Mouse (Mus musculus) midbrain, postnatal 0 days (tissue): ENCODE measurements around the gene Tmem106a. TPM values are rescaled to one million over a fixed set of nuclear protein-coding genes. Genes with fewer than 3 reads are reported as not detected.

Experiments used
- ATAC-seq: fragments of 200-750 bp; cut with Nextera tagmentation; 2 replicates; pipeline ENCODE4 v1.8.0; 2017; ENCODE audit warnings: moderate number of reproducible peaks, mild to moderate bottlenecking, moderate TSS enrichment, moderate library complexity; ENCODE audit not compliant: low FRiP score
- DNase-seq: peaks from one replicate; pipeline ENCODE4 v3.0.0-alpha.2; 2015; ENCODE audit warnings: low spot score
- H3K27ac ChIP-seq: fragments of 300-500 bp; sonication (generic); 2 replicates; pipeline ENCODE4 v1.5.1; 2014; ENCODE audit warnings: low read depth, mild to moderate bottlenecking, low read length, mixed read lengths
- H3K27me3 ChIP-seq: fragments of 300-500 bp; sonication (generic); 2 replicates; pipeline ENCODE4 v1.6.1; 2014; ENCODE audit warnings: low read length, control low read depth, mixed read lengths; ENCODE audit not compliant: insufficient read depth
- H3K36me3 ChIP-seq: fragments of 300-500 bp; sonication (generic); 2 replicates; pipeline ENCODE4 v1.6.1; 2014; ENCODE audit warnings: low read length, control low read depth, mixed read lengths; ENCODE audit not compliant: insufficient read depth
- H3K4me1 ChIP-seq: fragments of 300-500 bp; sonication (generic); 2 replicates; pipeline ENCODE4 v1.6.1; 2014; ENCODE audit warnings: mild to moderate bottlenecking, control low read depth, antibody characterized with exemption, low read length, mixed read lengths; ENCODE audit not compliant: insufficient read depth
- H3K4me2 ChIP-seq: fragments of 300-500 bp; sonication (generic); 2 replicates; pipeline ENCODE4 v1.6.1; 2014; ENCODE audit warnings: low read depth, mild to moderate bottlenecking, low read length, mixed read lengths; ENCODE audit not compliant: poor library complexity, severe bottlenecking
- H3K4me3 ChIP-seq: fragments of 300-500 bp; sonication (generic); 2 replicates; pipeline ENCODE4 v1.5.1; 2014; ENCODE audit warnings: low read depth, mild to moderate bottlenecking, low read length, moderate library complexity
- H3K9ac ChIP-seq: fragments of 300-500 bp; sonication (generic); replicated peaks from 2 replicates; pipeline ENCODE4 v1.6.1; 2014; ENCODE audit warnings: mild to moderate bottlenecking, low read length, moderate library complexity, mixed read lengths; ENCODE audit not compliant: poor library complexity, severe bottlenecking
- H3K9me3 ChIP-seq: fragments of 300-500 bp; sonication (generic); 2 replicates; pipeline ENCODE4 v1.6.1; 2016; ENCODE audit warnings: low read length, control low read depth
- CTCF ChIP-seq: IDR thresholded peaks from 2 replicates; pipeline ENCODE4 v1.5.1; 2016; ENCODE audit warnings: antibody characterized with exemption, mild to moderate bottlenecking
- WGBS: fragments of 180-500 bp; shearing (Covaris S2); extraction: QIAGEN DNeasy Blood & Tissue Kit; methylation state at CpG from one replicate; pipeline ENCODE4 v1.1.7; 2014; 5-methylcytosine and 5-hydroxymethylcytosine counted together
- polyA plus RNA-seq: library from polyadenylated mRNA; unstranded; fragments of >200 nt; fragmentation: Nextera tagmentation; extraction: Ambion mirVana; gene quantifications from 2 replicates; pipeline ENCODE4 v1.2.1, GENCODE M21; 2015
- total RNA-seq: library from RNA; depleted of rRNA; stranded (reverse); fragments of >200 nt; gene quantifications from 2 replicates; pipeline ENCODE4 v1.2.3, GENCODE M21; 2014; rRNA removed

Tmem106a gene
- total RNA-seq (1.5 and 3.0 TPM in 2 replicates), polyA plus RNA-seq (3.5 and 3.6 TPM in 2 replicates)

GRCm38 (mm10) chr11:101582054-101583035 lies at the start of gene Tmem106a:
TSS of gene Tmem106a (plus strand) at chr11:101582242.
- no peak for ATAC-seq
- TF ChIP-seq CTCF: no peak
- Histone ChIP-seq H3K4me2 (peak within 1 kb of the TSS; percentile 45), H3K4me1 (no peaks in the 10 kb centered on the region), H3K27me3 (no peaks in the 10 kb centered on the region), H3K36me3 (peaks cover 28% of the 10 kb centered on the region), H3K9ac (no peak within 1 kb of the TSS), H3K4me3 (peak within 1 kb of the TSS; percentile 20; the same call in 1 of the 2 replicates), H3K27ac (no peak within 1 kb of the TSS), H3K9me3 (no peaks in the 10 kb centered on the region)
- peak; percentile 34 for DNase-seq
- WGBS: 20% methylated on average over 29 of the region's 31 CpGs

DNA sequence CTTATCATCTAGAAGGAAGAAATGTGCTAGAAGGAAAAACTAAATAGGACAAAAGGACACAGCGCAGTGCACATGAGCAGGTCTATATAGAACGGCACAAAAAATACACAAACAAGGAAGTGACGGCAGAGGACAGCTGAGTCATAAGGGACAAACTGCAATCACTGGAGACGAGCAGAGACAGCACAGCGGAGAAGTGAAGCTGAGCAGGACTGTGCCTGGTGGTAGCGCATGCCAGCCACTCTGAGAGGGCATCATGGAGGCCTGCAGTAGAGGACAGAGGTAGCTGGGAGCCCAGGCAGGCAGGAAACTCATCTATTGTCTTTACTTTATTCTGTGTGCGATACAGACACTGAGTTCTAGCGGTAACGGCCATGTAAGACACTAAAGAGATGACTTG lies 38.5 kb upstream of the Tmem106a start:
- no peaks in the 10 kb centered on the region for H3K36me3 ChIP-seq
- ATAC-seq: no peak
- no peak overlapping the region for H3K4me3 ChIP-seq
- no peaks in the 10 kb centered on the region for H3K27me3 ChIP-seq
- WGBS: 84% methylated on average over 9 of the region's 9 CpGs
- DNase-seq: no peak
- no peak for TF ChIP-seq CTCF
- no peak overlapping the region for H3K27ac ChIP-seq
- H3K4me1 ChIP-seq: no peaks in the 10 kb centered on the region
- no peaks in the 10 kb centered on the region for H3K9me3 ChIP-seq
- no peak overlapping the region for H3K9ac ChIP-seq
- H3K4me2 ChIP-seq: no peak overlapping the region

- Histone ChIP-seq H3K9ac (no peak overlapping the region), H3K27me3 (no peaks in the 10 kb centered on the region), H3K27ac (no peak overlapping the region), H3K4me1 (no peaks in the 10 kb centered on the region), H3K4me3 (no peak overlapping the region), H3K36me3 (no peaks in the 10 kb centered on the region), H3K4me2 (no peak overlapping the region), H3K9me3 (no peaks in the 10 kb centered on the region)
- no peak for TF ChIP-seq CTCF
- 82% methylated on average over 1 of the region's 1 CpGs for WGBS
- DNase-seq: no peak
- no peak for ATAC-seq
Observed at GRCm38 (mm10) chr11:101544132-101544531, 37.9 kb upstream of the Tmem106a start.

DNA sequence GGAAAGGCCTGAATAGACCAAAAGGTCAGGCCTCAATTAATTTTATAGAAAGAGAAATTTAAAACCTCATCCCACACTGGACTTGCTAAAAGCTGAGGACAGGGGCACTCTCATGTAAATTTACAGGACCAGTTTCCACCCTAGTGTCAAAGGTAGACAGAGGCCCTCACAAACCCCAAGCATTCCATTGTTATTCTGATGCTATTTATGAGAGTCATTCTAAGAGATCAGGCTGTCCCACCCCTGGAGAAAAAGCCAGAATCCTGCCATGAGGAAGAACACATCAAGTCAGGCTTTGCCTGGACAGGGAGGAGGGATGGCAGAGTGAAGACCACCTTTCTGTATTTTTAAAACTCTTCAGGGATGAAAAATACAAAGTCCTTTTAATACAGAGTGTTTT lies 33.5 kb upstream of the Tmem106a start:
- Histone ChIP-seq H3K9ac (no peak overlapping the region), H3K4me1 (peaks cover 1% of the 10 kb centered on the region; the same call in 1 of the 2 replicates), H3K4me2 (no peak overlapping the region), H3K27ac (no peak overlapping the region), H3K4me3 (no peak overlapping the region), H3K36me3 (no peaks in the 10 kb centered on the region), H3K27me3 (no peaks in the 10 kb centered on the region), H3K9me3 (no peaks in the 10 kb centered on the region)
- DNase-seq (no peak), ATAC-seq (no peak)
- no peak for TF ChIP-seq CTCF

DNA sequence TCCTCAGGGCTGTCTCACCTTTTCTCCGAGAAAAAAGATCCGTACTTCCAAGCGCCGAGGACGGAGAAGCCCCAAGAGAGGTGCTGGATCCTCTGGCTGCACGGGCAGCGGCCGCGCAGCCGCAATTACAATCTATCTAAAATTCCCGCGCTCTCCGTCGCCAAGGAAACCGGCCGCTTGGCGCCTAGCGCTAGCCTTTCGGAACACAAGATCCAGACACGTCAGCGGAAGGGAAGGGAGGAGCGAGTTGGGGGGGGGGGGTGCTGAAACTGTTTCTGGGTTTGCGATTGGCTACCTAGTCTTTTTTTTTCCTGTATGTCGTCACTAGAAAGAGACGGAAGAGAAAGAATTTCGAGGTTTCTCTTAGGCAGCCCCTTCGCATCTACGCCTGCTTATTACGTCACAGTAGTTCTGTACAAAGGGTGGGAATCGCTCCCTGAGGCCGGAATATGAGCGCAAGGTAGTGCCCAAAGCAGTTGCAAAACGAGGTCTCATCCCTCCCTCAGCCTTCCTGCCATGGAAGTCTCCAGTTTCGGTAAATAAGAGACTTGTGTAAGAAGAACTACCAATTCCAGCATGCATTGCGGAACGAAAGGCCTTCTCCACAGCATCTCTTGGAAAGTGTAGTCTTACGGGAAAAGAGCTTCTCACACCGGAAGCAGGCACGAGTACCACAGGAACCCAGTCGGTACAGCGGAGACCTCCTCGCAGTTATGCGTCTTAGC lies 30.1 kb upstream of the Tmem106a start, which contains the start of the genes Brca1 and Nbr1:
TSS of gene Brca1 (minus strand) at position 205 of the 725 bp plus-strand sequence.
TSS of gene Nbr1 (plus strand) at position 399 of the 725 bp plus-strand sequence.
- Histone ChIP-seq H3K9me3 (no peaks in the 10 kb centered on the region), H3K27me3 (no peaks in the 10 kb centered on the region), H3K9ac (peak within 1 kb of the TSS; percentile 61), H3K27ac (peak within 1 kb of the TSS; percentile 88), H3K4me2 (peak within 1 kb of the TSS; percentile 85), H3K4me3 (peak within 1 kb of the TSS; percentile 53), H3K4me1 (peaks cover 11% of the 10 kb centered on the region; the same call in 1 of the 2 replicates), H3K36me3 (peaks cover 2% of the 10 kb centered on the region; the same call in 1 of the 2 replicates)
- WGBS: under 1% methylated on average over 43 of the region's 43 CpGs
- peak; percentile 99 for DNase-seq
- peak; percentile 84 for ATAC-seq
- TF ChIP-seq CTCF: no peak
